Mouse (Mus musculus) brain, adult 10 weeks (tissue): ENCODE results near the gene Slxl1. TPM values are rescaled to one million over a fixed set of nuclear protein-coding genes. Genes with fewer than 3 reads are reported as not detected.

ENCODE experiments used
- polyA plus RNA-seq: library from polyadenylated mRNA; stranded (reverse); fragments of 350-450 nt; fragmentation: Illumina TruSeq; extraction: RNeasy Lipid Tissue Mini Kit (QIAGEN cat#74804); gene quantifications from one replicate; pipeline ENCODE4 v1.2.3, GENCODE M21; 2015; ENCODE audit warnings: low read depth, low replicate concordance

The Slxl1 gene
- polyA plus RNA-seq: not detected

DNA sequence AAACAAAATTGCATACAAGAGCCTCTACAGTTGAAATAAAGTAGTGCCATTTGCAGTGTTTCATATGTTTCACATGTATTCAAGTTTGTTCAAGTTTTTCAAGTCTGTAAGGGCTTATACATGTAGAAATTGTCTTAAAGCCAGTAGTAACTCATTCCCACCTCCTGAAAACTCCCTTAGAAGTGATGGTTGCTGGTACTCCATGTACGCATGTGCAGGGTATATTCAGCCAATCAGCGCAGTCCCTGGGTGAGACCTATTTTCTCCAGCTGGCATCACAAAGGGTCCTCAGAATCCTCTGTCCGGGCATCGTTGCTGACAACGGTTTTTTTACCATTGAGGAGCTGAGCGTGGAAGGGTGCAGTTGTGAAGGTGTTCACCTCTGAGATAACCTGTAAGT is at the start of gene Slxl1:
Gene Slxl1, plus strand, starts transcription at position 301 of the 400 bp plus-strand sequence.

